Mouse (Mus musculus): Measurements from ENCODE around the gene Pdlim4. TPM values are rescaled to one million over a fixed set of nuclear protein-coding genes. Genes with fewer than 3 reads are reported as not detected.
A peak's percentile ranks its signal among the peaks of the same experiment; 100 is the strongest.

Gene Pdlim4
- polyA plus RNA-seq, 1 experiment, result 2.9 TPM

DNA sequence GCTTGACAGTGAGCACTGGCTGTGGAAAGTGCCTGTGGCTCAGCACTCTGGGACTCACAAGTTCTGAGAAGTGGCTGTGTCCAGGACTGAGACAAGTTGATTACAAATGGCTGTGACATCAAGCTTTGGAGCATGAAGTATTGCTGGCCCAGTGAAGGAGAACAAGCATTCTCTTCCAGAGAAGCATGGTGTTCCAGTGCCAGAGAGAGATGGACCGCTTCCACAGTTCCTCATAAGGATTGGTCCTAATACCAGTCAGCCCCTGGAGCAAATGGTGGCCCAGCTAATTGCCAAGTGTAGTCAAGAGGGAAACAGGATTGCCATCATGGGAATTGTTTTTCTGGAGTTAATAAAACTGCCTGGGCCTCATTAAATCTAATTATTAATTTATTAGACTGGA lies 7.3 kb upstream of the Pdlim4 start:
- no peak overlapping the region for H3K4me3 ChIP-seq (ENCODE audit: insufficient read depth, low read depth, low read length)
- H3K27ac ChIP-seq (replicated peaks; ENCODE audit: low read depth, low read length), result no peak overlapping the region
- H3K4me1 ChIP-seq (ENCODE audit: control insufficient read depth, insufficient read depth, insufficient read length, low read length), result peaks cover 14% of the 10 kb centered on the region

DNA sequence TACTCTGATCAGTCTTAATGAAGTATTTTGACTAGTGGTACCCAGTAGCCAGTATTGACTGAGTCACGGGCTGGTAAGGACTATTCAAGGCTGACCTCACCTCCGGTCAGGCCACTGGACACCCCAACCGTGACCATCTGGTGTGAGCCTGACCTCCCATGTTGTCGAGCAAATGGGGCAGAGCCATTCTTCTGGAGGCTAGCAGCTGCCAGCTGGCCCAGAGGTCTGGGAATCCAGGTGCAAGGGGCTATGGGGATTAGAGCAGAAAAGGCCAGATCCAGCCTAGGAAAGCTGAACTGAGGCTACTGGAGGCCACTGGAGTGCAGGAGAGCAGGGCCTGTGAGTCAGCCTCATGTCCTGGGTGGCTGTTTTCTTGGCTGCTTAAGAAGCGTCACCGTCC lies 6.5 kb upstream of the Pdlim4 start:
- Histone ChIP-seq H3K4me1 (ENCODE audit: control insufficient read depth, insufficient read depth, insufficient read length, low read length) (peaks cover 14% of the 10 kb centered on the region), H3K27ac (replicated peaks; ENCODE audit: low read depth, low read length) (no peak overlapping the region), H3K4me3 (ENCODE audit: insufficient read depth, low read depth, low read length) (no peak overlapping the region)

DNA sequence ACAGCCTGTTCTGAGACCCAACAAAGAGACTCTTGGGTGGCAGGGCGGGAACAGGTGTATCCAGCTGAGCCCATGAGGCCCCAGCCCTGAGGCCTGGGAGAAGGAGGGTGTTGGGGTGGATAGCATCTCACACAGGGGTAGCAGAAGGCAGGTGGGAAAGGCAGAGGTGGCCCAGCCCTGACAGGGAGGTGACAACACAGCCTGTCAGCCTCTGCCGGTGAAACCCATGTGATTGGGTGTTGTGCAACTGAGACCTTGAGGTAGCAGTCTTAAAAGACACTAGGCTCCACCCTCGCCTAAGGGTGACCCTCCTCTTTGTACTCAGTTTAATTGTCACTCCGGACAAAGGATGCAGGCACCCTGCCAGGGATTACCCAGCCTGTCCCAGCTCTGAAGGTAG lies 4.5 kb upstream of the Pdlim4 start:
- no peak overlapping the region for H3K4me3 ChIP-seq (ENCODE audit: insufficient read depth, low read depth, low read length)
- H3K27ac ChIP-seq (replicated peaks; ENCODE audit: low read depth, low read length), result no peak overlapping the region
- peaks cover 14% of the 10 kb centered on the region for H3K4me1 ChIP-seq (ENCODE audit: control insufficient read depth, insufficient read depth, insufficient read length, low read length)

DNA sequence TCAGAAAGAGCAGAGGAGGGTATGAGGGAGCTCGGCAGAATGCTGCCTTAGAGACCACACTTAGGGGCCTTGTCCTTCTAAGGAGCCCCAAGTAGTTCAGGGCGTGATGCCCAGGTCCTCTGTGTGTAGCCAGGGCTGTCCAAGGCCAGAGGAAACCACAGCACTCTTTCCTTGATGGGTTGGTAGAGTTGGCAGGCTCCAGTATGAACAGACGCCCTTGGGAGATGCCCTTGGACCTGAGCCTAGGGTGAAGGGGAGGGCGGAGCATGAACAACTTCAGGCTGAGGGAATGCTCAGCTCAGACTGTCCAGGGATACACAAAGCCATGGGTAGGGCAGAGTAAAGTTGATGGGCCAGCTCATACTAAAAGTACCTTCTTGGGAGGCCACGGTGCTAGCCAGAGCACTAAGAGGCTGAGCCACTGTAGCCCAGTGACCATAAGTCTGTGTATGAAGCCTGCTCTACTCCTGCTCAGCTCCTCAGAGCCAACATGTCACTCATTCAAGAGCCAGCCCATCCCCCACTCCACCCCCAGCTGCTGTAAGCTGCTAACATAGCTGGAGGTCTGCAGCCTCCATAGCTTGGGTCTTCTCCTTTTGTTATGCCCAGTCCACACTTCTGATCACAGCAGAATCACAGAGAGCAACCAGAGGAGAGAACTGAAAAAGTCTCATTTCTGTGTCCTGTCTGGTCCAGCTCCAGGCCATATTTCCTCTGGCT lies 3.1 kb upstream of the Pdlim4 start:
- Histone ChIP-seq H3K4me1 (ENCODE audit: control insufficient read depth, insufficient read depth, insufficient read length, low read length) (peaks cover 14% of the 10 kb centered on the region), H3K4me3 (ENCODE audit: insufficient read depth, low read depth, low read length) (no peak overlapping the region), H3K27ac (replicated peaks; ENCODE audit: low read depth, low read length) (no peak overlapping the region)

DNA sequence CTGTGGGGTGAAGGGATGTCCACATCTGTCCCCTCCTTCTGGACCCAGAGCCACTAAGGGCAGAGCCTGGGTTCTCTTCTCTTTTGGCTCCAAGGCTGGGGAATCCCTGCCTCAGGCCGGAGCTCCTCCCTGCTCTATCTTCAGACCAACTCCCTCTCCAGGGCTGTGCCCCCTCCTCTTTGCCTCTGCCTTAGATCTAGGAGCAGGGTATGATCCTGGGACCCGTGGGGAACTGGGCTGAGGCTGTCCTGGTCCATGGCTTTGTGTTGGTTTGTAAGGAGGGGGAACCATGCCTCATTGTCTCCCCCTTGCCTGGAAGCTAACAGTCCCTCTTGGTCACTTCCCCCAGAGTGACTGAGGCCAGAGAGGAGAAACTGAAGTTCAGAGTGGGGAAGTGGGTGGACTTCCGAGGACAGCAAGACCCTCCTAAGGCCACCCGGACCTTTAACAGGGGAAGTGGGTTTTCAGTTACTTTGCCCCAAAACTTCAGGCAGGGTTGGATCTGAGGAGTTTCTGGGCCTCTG lies 756 bp downstream of the Pdlim4 start:
- peak overlapping the region; percentile 57 for H3K27ac ChIP-seq (replicated peaks; ENCODE audit: low read depth, low read length)
- H3K4me3 ChIP-seq (ENCODE audit: insufficient read depth, low read depth, low read length), result peak overlapping the region; percentile 54
- peaks cover 12% of the 10 kb centered on the region for H3K4me1 ChIP-seq (ENCODE audit: control insufficient read depth, insufficient read depth, insufficient read length, low read length)

DNA sequence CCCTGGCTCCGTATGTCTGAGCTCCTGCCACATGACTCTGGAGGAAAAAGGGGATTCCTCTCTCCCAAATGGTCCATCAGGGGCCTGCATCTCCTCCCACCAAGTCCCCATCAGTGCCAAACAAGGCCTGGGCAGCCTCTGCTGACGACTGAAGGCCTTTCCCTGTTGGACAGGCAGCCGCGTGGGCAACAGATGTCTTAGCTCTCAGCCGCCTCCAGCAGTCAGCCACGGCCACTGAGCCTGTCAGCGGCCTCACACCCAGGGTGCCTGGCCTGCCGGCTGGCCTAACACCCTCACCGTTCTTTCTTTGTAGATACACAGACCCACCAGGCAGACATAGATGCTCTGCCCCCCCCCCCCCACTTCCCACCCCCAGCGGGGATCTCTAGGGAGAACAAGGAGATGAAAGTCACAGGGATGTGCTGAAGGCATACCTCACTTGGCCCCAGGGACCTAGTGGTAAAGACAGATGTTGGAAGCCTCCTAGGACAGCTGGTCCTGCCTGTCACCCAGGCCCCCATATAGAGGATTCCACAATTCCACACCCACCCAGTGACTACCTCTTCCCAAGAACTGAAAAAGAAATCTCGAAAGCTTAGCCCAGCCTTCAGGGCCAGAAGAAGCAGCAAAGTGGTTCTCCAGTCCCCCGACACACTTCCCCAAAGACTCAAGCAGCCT lies 1.4 kb downstream of the Pdlim4 start:
- Histone ChIP-seq H3K27ac (replicated peaks; ENCODE audit: low read depth, low read length) (no peak overlapping the region), H3K4me1 (ENCODE audit: control insufficient read depth, insufficient read depth, insufficient read length, low read length) (peaks cover 10% of the 10 kb centered on the region), H3K4me3 (ENCODE audit: insufficient read depth, low read depth, low read length) (peak overlapping the region; percentile 54)

DNA sequence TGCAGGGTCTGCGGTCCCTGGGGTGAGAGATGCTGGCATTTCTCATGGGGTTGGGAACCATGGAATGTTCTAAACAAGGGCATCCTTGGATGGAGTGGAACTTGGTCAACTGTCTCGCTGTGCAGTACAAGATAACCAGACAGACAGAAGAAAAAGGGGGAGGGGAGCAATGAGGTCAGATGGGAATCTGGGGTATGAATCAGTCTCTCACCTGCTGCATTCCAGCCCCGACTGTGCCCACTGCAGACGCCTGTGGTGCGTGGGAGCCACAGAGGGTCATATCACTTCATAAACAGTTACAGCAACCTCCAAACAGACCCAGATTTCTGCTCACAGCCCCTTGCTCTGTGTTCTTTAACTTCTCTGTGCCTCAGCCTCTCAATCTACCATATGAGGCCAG lies 2.4 kb downstream of the Pdlim4 start:
- Histone ChIP-seq H3K27ac (replicated peaks; ENCODE audit: low read depth, low read length) (no peak overlapping the region), H3K4me3 (ENCODE audit: insufficient read depth, low read depth, low read length) (no peak overlapping the region), H3K4me1 (ENCODE audit: control insufficient read depth, insufficient read depth, insufficient read length, low read length) (peaks cover 12% of the 10 kb centered on the region)

DNA sequence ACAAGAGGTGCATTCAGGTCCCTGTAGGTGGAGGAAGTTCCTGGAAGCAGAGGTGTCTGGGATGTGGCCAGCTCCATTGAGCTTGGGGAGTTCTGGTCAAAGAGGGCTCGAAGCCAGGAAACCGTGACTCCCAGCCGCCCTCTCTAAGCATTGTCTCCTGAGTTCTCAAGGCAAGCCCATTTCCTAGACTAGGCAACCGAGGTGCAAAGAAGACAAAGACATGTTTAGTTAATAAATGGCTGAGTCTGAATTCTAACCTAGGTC lies 3.0 kb downstream of the Pdlim4 start:
- Histone ChIP-seq H3K27ac (replicated peaks; ENCODE audit: low read depth, low read length) (no peak overlapping the region), H3K4me3 (ENCODE audit: insufficient read depth, low read depth, low read length) (no peak overlapping the region), H3K4me1 (ENCODE audit: control insufficient read depth, insufficient read depth, insufficient read length, low read length) (peaks cover 9% of the 10 kb centered on the region)

DNA sequence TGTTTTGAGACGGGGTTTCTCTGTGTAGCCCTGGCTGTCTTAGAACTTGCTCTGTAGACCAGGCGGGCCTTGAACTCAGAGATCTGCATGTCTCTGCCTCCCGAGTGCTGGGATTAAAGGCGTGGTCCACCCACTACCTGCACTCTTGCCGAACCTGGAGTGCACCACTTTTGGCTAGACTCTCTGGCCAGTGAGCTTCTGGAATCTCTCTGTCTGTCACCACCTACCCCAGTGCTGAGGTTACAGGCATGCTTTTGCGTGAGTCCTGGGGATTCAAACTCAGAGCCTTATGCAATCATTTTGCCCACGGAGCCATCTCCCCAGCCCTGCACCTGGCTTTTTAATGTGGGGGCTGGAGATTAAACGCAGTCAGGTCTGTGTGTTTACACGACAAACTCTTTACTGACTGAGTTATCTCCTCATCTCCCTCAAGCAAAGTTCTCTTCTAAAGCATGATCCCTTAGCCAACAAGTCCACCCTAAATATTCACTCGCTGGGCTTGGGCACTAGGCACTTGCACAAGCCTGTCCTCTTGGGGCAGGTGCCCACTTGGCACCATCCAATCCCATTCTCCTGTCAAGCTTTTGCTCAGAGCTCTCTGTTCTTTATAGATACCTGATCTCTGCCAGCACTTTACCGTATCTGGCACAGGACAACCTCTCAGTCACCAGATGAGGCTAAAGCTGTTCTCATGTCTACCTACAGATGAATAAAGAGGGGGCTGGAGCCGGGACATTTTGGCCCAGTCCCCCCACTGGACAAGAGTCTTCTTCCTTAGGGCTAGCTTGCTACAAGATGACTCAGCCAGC lies 3.5 kb downstream of the Pdlim4 start:
- no peak overlapping the region for H3K4me3 ChIP-seq (ENCODE audit: insufficient read depth, low read depth, low read length)
- H3K4me1 ChIP-seq (ENCODE audit: control insufficient read depth, insufficient read depth, insufficient read length, low read length), result peaks cover 11% of the 10 kb centered on the region
- H3K27ac ChIP-seq (replicated peaks; ENCODE audit: low read depth, low read length), result no peak overlapping the region

DNA sequence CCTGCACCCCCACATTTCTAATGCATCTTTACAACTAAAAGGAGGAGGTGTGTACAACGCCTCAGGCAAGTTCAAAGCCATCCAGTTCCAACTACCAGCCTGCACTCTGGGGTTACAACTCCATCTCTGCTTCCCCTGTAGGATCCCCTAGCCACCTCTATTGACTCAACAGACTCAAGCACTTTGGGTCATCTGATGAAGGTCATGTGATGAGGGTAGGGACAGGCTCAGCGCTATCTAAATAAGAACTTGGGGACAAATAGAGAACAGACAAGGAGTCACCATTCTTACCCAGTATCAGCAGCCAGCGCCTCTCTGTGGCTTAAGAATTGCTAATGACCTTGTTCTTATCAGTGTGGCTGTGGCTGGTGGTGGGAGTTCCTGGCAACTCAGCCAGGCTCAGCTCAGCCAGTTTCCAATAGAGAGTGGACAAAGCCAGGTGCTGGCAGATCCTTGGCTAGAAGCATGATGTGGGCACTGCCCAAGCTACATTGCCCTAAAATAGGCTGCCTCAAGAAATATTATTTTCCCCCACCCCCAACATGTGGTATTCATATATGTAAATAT lies 4.3 kb downstream of the Pdlim4 start:
- Histone ChIP-seq H3K4me3 (ENCODE audit: insufficient read depth, low read depth, low read length) (no peak overlapping the region), H3K4me1 (ENCODE audit: control insufficient read depth, insufficient read depth, insufficient read length, low read length) (peaks cover 14% of the 10 kb centered on the region), H3K27ac (replicated peaks; ENCODE audit: low read depth, low read length) (no peak overlapping the region)

DNA sequence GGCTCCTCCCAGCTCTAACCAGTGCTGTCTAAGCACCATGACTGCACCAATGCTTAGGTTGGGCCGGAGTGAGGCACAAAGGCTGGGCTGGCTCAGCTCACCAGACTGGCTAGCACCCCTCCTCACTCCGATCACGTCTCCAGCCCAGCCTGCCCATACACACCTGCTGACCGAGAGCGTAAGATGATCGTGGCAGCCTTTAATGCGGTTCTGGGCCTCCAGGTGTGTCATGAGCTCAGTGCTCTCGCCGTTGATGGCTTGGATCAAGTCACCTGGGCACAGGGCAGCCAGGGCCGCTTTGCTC lies 5.4 kb downstream of the Pdlim4 start:
- Histone ChIP-seq H3K4me3 (ENCODE audit: insufficient read depth, low read depth, low read length) (no peak overlapping the region), H3K27ac (replicated peaks; ENCODE audit: low read depth, low read length) (no peak overlapping the region), H3K4me1 (ENCODE audit: control insufficient read depth, insufficient read depth, insufficient read length, low read length) (peaks cover 14% of the 10 kb centered on the region)

DNA sequence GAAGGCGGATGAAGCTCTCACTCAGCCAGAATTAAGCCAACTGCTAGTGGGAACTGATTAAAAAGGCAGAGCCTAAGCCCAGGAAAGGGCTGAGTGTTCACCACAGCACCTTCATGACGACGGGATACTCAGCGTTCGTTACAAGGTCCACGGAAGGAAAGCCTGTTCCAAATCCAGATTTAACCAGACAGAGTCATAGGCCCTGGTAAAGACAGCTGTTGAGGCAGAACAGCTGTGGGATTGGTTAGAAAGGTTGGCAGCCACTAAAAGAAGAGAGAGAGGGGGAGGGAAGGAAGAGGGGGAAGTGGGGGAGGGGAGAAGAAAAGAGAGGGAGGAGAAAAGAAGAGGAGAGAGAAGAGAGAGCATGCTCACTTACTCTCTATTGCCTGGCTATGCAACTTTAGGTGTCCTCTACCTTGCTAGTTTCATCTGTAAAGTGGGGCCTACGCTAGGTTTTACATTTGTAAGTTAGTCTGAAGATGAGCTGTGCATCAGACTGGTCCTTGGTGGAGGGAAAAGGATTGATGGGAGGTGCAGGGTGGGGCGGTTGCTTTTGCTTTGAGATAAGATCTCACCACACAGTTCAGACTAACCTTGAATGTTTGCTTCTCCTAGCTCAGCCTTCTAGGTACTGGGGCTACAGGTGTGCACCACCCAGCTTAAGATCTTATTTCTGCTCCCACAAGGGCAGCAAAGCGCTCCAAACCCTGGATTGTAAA lies 5.9 kb downstream of the Pdlim4 start:
- peaks cover 14% of the 10 kb centered on the region for H3K4me1 ChIP-seq (ENCODE audit: control insufficient read depth, insufficient read depth, insufficient read length, low read length)
- no peak overlapping the region for H3K4me3 ChIP-seq (ENCODE audit: insufficient read depth, low read depth, low read length)
- peak overlapping the region; percentile 12; the same call in 1 of the 2 replicates for H3K27ac ChIP-seq (replicated peaks; ENCODE audit: low read depth, low read length)

DNA sequence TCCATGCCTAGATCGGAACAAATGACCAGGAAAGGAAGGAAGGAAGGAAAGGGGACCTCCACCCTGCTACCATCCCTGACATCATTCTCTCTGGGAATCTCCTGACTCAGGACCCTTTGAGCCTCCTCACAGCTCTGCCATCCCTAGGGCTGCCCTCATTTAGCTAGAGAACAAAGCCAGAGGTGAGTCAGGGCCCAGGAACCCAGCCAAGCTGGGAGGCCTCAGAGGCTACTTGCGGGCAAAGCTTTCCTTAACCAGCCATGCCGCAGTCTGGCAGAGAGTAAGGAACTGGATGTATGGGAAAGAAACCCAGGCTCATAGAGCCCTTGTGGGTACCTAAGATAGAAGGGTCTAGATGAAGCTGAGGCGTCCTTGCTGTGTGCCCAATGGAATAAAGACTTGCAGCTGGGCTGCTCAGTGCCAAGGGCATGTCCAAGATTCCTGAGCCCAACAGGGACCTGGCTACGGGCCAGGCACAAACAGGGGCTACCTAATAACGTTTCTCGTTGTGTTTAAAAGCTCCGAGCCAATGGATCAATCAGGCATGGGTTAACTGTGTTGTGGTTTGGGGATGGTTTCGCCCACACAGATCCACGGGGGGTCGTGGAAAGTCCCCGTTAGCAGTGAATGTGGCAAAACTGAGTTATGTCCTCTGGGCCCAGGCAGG lies 6.6 kb downstream of the Pdlim4 start:
- no peak overlapping the region for H3K4me3 ChIP-seq (ENCODE audit: insufficient read depth, low read depth, low read length)

DNA sequence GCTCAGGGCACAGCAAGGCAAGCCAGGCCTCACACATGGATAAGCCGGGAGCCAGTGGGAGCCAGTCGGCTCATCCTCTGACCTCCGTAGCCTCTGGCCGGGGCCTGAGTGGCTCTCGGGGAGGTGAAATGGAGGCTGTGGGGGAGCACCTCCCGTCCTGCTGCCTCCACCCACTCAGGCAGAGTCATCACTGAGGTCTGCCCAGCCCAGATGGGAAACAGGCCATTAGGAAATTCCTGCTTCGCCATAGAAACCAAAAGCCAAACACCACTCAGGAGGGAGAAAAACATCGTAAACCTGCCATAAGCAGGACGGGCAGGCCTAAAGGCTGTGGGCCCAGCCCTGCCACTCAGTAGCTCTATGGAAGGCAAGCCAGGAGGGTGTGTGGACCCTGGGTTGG lies 8.5 kb downstream of the Pdlim4 start:
- peak overlapping the region; percentile 46 for H3K27ac ChIP-seq (replicated peaks; ENCODE audit: low read depth, low read length)
- H3K4me3 ChIP-seq (ENCODE audit: insufficient read depth, low read depth, low read length), result no peak overlapping the region
- peaks cover 14% of the 10 kb centered on the region for H3K4me1 ChIP-seq (ENCODE audit: control insufficient read depth, insufficient read depth, insufficient read length, low read length)

More for the DNA sequence above, 6.6 kb downstream of the Pdlim4 start:
- H3K27ac ChIP-seq (replicated peaks; ENCODE audit: low read depth, low read length), result peak overlapping the region; percentile 12; the same call in 1 of the 2 replicates
- H3K4me1 ChIP-seq (ENCODE audit: control insufficient read depth, insufficient read depth, insufficient read length, low read length), result peaks cover 14% of the 10 kb centered on the region
